Mouse (Mus musculus): ENCODE measurements around the gene Pax5.

DNA sequence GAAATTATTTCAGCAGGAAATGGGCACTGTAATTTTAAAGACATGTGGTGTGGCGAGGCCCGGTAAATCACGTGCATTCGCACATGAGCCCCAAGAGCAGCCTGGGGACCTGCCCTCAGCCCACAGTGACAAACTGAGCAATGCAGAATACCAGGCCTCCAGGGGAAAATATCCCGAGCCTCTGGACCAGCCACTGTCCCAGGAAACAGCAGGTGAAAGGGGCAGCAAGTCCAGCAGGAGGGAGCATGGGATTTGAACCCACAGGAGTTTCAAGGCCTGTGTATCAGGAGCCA lies 86.9 kb downstream of the Pax5 start:
- no peak for TF ChIP-seq CTCF (IDR thresholded peaks at IDR 0.05; ENCODE audit: low read depth, low read length)
- no peak for TF ChIP-seq POLR2A (IDR thresholded peaks at IDR 0.05; ENCODE audit: borderline replicate concordance, low read depth, low read length)
